Mouse (Mus musculus) liver, embryonic 13.5 days (tissue): ENCODE results near the gene Wdr74. TPM values are rescaled to one million over a fixed set of nuclear protein-coding genes. Genes with fewer than 3 reads are reported as not detected.

Source experiments
- ATAC-seq: fragments of 200-750 bp; cut with Nextera tagmentation; 2 replicates; pipeline ENCODE4 v1.8.0; 2017; ENCODE audit warnings: low read depth, mild to moderate bottlenecking, moderate number of reproducible peaks, moderate library complexity
- DNase-seq: peaks from one replicate; pipeline ENCODE4 v3.0.0; 2022
- H3K27ac ChIP-seq: fragments of 300-500 bp; sonication (generic); 2 replicates; pipeline ENCODE4 v1.5.1; 2015; ENCODE audit warnings: moderate library complexity, mild to moderate bottlenecking, inconsistent platforms
- H3K27me3 ChIP-seq: fragments of 300-500 bp; sonication (generic); 2 replicates; pipeline ENCODE4 v1.6.1; 2015; ENCODE audit warnings: mild to moderate bottlenecking, inconsistent platforms
- H3K36me3 ChIP-seq: fragments of 300-500 bp; sonication (generic); 2 replicates; pipeline ENCODE4 v1.6.1; 2015; ENCODE audit warnings: mild to moderate bottlenecking, inconsistent platforms
- H3K4me1 ChIP-seq: fragments of 300-500 bp; sonication (generic); replicated peaks from 2 replicates; pipeline ENCODE4 v1.6.1; 2015; ENCODE audit warnings: inconsistent platforms
- H3K4me2 ChIP-seq: fragments of 300-500 bp; sonication (generic); 2 replicates; pipeline ENCODE4 v1.6.1; 2015; ENCODE audit warnings: inconsistent platforms, mild to moderate bottlenecking, moderate library complexity
- H3K4me3 ChIP-seq: fragments of 300-500 bp; sonication (generic); replicated peaks from 2 replicates; pipeline ENCODE4 v1.5.1; 2015; ENCODE audit warnings: mild to moderate bottlenecking, inconsistent platforms
- H3K9ac ChIP-seq: fragments of 300-500 bp; sonication (generic); 2 replicates; pipeline ENCODE4 v1.6.1; 2015; ENCODE audit warnings: mild to moderate bottlenecking, inconsistent platforms
- H3K9me3 ChIP-seq: fragments of 300-500 bp; sonication (generic); replicated peaks from 2 replicates; pipeline ENCODE4 v1.6.1; 2016; ENCODE audit warnings: inconsistent platforms
- WGBS: fragments of 180-500 bp; shearing (Covaris S2); methylation state at CpG from one replicate; pipeline ENCODE4 v1.1.7; 2015; ENCODE audit not compliant: insufficient replicate concordance; 5-methylcytosine and 5-hydroxymethylcytosine counted together
- microRNA-seq: library from miRNA; unstranded; fragments of <30 nt; microRNA quantifications from one replicate; pipeline ENCODE4, GENCODE M21; 2016
- polyA plus RNA-seq: library from polyadenylated mRNA; unstranded; fragments of >200 nt; fragmentation: Nextera tagmentation; extraction: Ambion mirVana; gene quantifications from 2 replicates; pipeline ENCODE4 v1.2.1, GENCODE M21; 2015

Wdr74 gene
- polyA plus RNA-seq, 1 experiment from 2014 or later = 80.8 TPM

DNA sequence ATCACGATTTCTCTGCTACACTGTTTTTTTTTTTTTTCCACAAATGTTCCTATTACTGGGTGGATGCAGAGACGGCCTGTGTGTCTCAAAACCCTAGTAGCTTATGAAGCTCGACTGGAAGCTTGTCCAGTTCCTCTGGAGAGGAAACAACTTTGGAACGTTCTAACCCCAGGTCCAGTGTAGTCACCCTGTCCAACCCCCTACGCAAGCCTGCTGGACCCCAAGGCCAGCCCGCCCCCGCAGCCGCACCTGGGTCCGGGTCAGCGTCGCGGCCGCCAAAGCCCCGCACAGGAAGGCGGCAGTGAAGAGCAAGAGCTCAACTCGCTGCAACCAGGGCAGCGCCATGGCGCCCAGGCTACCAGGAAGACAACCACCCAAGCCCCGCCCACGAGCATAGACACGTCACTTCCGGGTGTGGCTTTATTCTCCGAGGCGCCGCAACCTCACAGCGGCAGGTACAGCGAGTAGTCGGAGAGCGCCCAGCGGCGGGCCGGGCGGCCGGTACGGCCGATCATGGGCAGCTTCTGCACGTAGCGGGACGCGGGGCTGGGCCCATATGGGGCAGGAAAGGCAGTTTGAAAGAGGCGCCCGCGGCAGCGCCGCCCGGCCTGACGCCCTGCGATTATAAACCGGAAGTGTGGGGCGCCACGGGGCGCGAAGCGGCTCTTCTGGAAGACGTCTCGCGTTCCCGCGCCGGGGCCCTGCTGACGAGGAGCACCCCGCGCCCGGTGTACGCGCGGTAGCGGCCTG is 38.6 kb downstream of the Wdr74 start, which contains the start of gene Tmem179b:
TSS of gene Tmem179b (minus strand) at position 382 of the 750 bp plus-strand sequence.
- H3K9ac ChIP-seq = peak within 1 kb of the TSS; percentile 98
- peak within 1 kb of the TSS; percentile 87 for H3K4me3 ChIP-seq
- peak within 1 kb of the TSS; percentile 99 for H3K27ac ChIP-seq
- WGBS = under 1% methylated on average over 68 of the region's 68 CpGs
- no peaks in the 10 kb centered on the region for H3K9me3 ChIP-seq
- ATAC-seq = peak; percentile 85
- no peaks in the 10 kb centered on the region for H3K27me3 ChIP-seq
- H3K36me3 ChIP-seq = peaks cover 55% of the 10 kb centered on the region
- H3K4me1 ChIP-seq = peaks cover 57% of the 10 kb centered on the region
- peak within 1 kb of the TSS; percentile 99 for H3K4me2 ChIP-seq
- DNase-seq = peak; percentile 93

DNA sequence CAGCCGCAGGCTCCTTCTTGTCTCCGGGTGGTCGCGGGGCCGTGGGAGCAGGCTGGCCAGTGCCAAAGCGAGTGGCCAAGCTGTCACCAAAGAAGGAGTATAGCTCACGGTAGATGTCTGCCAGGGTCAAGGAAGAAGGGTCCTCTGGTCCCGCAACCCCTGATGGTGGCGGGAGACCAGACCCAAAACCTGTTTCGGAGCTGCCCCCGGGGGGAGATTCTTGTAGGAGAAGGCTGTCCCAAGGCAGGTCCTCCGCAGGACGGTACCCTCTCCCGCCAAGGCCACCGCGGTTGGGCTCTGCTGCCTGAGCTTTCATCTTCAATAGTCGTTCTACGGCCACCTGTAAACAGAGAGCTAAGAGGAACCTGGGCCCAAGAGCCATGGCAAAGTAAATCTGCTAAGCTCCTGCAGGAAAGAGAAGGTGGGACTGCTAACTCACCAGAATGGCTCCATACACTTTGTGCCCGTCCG is 39.4 kb downstream of the Wdr74 start:
- Histone ChIP-seq H3K9ac (peak overlapping the region; percentile 98), H3K4me3 (peak overlapping the region; percentile 87), H3K9me3 (no peaks in the 10 kb centered on the region), H3K4me2 (peak overlapping the region; percentile 99), H3K27ac (peak overlapping the region; percentile 99), H3K27me3 (no peaks in the 10 kb centered on the region), H3K36me3 (peaks cover 53% of the 10 kb centered on the region), H3K4me1 (peaks cover 57% of the 10 kb centered on the region)
- WGBS = 8% methylated on average over 20 of the region's 20 CpGs
- ATAC-seq = no peak
- no peak for DNase-seq

DNA sequence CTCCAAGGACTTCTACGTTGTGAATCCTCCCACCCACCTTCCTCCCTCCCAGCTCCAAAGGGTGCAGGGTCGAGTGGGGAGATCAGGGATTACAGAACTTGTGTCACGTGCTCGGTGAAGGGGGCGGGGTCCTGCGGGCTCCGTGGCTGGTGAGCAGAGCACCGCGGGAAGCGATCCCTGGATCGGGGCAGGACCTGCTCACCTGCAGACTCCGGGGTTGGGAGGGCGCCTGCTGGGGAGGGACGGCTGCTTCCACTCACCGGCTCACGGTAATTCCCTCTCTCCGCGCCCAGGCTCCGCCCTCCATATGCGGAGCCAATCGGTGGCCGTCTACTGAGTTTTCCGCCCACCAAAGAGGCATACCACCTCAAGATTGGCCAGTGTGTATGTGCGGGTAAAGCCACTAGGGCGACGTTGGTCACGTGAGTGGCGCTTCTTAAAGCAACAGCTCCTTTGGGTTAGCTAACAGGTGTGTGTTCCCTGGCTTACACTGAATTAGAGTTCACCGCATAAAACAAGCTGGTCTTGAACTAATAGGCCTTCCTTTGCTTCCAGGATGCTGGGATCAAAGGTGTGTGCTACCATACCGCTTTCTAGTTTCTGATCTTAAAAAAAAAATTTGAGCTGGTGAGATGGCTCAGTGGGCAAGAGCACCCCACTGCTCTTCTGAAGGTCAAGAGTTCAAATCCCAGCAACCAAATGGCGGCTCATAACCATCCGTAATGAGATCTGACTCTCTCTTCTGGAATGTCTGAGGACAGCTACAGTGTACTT is 50.6 kb downstream of the Wdr74 start, which contains the start of gene Taf6l:
TSS of gene Taf6l (minus strand) at position 410 of the 774 bp plus-strand sequence.
- Histone ChIP-seq H3K36me3 (peaks cover 31% of the 10 kb centered on the region), H3K4me2 (peak within 1 kb of the TSS; percentile 89), H3K9ac (peak within 1 kb of the TSS; percentile 87), H3K27me3 (no peaks in the 10 kb centered on the region), H3K4me1 (peaks cover 22% of the 10 kb centered on the region), H3K27ac (peak within 1 kb of the TSS; percentile 87), H3K9me3 (no peaks in the 10 kb centered on the region), H3K4me3 (peak within 1 kb of the TSS; percentile 79)
- ATAC-seq (peak; percentile 99), DNase-seq (peak; percentile 94)
- 1% methylated on average over 32 of the region's 32 CpGs for WGBS

DNA sequence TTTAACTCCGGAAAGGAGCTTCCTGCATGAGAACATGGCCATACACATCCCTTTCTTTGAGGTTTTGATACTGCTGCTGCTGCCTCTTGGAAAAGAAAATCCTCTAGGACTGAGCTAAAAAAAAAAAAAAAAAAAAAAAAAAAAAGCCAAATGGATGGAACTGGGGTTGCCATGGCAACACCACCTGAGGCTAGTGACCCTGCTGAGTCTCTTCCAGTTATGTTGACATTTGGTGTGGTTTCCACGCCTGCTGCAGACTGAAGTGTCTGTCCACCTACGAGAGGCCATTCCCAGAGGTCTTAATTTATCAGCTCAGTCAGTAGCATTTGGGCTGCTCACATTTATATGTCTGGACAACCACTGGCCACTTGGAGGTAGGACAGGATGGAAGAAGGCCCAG is 52.9 kb downstream of the Wdr74 start:
- Histone ChIP-seq H3K9ac (no peak overlapping the region), H3K4me3 (no peak overlapping the region), H3K27ac (no peak overlapping the region), H3K4me2 (no peak overlapping the region), H3K9me3 (no peaks in the 10 kb centered on the region), H3K4me1 (peaks cover 22% of the 10 kb centered on the region), H3K36me3 (peaks cover 23% of the 10 kb centered on the region), H3K27me3 (no peaks in the 10 kb centered on the region)
- WGBS = 56% methylated on average over 3 of the region's 3 CpGs
- no peak for DNase-seq
- ATAC-seq = no peak

DNA sequence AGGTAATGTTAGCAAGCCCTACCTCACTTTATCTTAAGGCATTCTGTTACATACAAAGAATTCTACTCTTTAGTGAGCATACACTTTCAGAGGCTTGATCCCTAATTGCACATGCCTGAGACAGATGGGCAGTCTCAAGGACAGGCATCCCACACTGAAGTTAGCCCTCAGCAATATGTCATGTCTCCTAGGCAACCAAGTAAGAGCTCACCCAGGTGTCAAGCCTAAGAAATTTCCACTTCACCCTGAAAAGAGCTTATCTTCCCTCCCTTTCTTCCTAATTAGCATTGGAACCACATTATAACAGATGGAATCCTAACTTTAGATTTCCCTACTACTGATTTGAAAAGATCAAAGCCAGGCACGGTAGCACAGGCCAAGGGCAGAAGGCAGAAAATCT is 53.5 kb downstream of the Wdr74 start:
- Histone ChIP-seq H3K27ac (peak overlapping the region; percentile 19; the same call in 1 of the 2 replicates), H3K9ac (no peak overlapping the region; the same call in 1 of the 2 replicates), H3K4me1 (peaks cover 22% of the 10 kb centered on the region), H3K4me2 (no peak overlapping the region), H3K27me3 (no peaks in the 10 kb centered on the region), H3K4me3 (no peak overlapping the region), H3K36me3 (peaks cover 25% of the 10 kb centered on the region), H3K9me3 (no peaks in the 10 kb centered on the region)
- 62% methylated on average over 1 of the region's 1 CpGs for WGBS
- DNase-seq (no peak), ATAC-seq (no peak)

DNA sequence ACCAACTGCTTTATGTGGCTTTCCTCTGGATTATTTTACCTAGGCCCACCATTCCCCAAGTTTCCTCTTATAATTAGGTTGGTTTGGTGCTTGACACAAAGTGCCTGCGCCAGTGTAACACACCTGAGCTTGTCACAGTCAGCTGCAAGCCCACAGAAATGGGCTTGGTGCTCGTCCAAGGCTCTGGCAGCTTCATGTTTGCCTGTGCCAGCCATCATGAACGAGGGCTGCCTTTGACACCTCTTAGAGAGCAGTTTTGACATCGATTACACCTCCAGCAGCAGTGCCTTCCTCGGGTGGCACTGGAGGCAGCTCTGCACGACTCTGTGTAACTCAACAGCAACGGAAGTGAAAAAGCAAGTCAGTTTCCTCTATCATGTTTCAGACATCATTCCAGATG is 54.5 kb downstream of the Wdr74 start:
- Histone ChIP-seq H3K4me3 (no peak overlapping the region), H3K9ac (no peak overlapping the region), H3K4me1 (peaks cover 14% of the 10 kb centered on the region), H3K4me2 (no peak overlapping the region), H3K27me3 (no peaks in the 10 kb centered on the region), H3K9me3 (no peaks in the 10 kb centered on the region), H3K36me3 (peaks cover 35% of the 10 kb centered on the region), H3K27ac (no peak overlapping the region)
- WGBS = 64% methylated on average over 7 of the region's 7 CpGs
- no peak for DNase-seq
- ATAC-seq = no peak

Small RNAs within 50 kb of the gene (microRNA-seq; reads per million reads assigned to microRNA genes)
- gene Mir6992 = 2.1 reads per million

Other genes starting within 250 kb of the Wdr74 start
- 1.3 and 1.6 TPM in 2 replicates for gene Slc22a8, start 144.6 kb upstream of the Wdr74 start, polyA plus RNA-seq
- gene Slc22a6, start 117.8 kb upstream of the Wdr74 start, polyA plus RNA-seq = not detected in 2 replicates
- not detected in 2 replicates for gene Chrm1, start 72.0 kb upstream of the Wdr74 start, polyA plus RNA-seq
- gene Slc3a2, start 12.5 kb upstream of the Wdr74 start, polyA plus RNA-seq = 118 and 128 TPM in 2 replicates
- gene 1700092M07Rik, start 4.9 kb downstream of the Wdr74 start, polyA plus RNA-seq = 0.81 and 1.3 TPM in 2 replicates
- gene Stx5a, start 5.6 kb downstream of the Wdr74 start, polyA plus RNA-seq = 48.2 and 51.9 TPM in 2 replicates
- gene Nxf1, start 21.2 kb downstream of the Wdr74 start, polyA plus RNA-seq = 93.3 and 104 TPM in 2 replicates
- 66.1 and 74.2 TPM in 2 replicates for gene Tmem223, start 35.2 kb downstream of the Wdr74 start, polyA plus RNA-seq
- 93.6 and 97.1 TPM in 2 replicates for gene Tmem179b, start 38.6 kb downstream of the Wdr74 start, polyA plus RNA-seq
- 16.6 and 17.2 TPM in 2 replicates for gene Taf6l, start 50.6 kb downstream of the Wdr74 start, polyA plus RNA-seq
- gene Polr2g, start 62.8 kb downstream of the Wdr74 start, polyA plus RNA-seq = 105 and 110 TPM in 2 replicates
- 1.5 TPM in 2 replicates for gene Zbtb3, start 66.7 kb downstream of the Wdr74 start, polyA plus RNA-seq
- gene Ttc9c, start 83.5 kb downstream of the Wdr74 start, polyA plus RNA-seq = 25.1 and 27.4 TPM in 2 replicates
- 2.8 and 3.0 TPM in 2 replicates for gene Hnrnpul2, start 84.2 kb downstream of the Wdr74 start, polyA plus RNA-seq
- gene AC129217.1, start 93.9 kb downstream of the Wdr74 start, polyA plus RNA-seq = not detected in 2 replicates
- 33.8 and 37.2 TPM in 2 replicates for gene Bscl2, start 101.6 kb downstream of the Wdr74 start, polyA plus RNA-seq
- 0.52 and 0.73 TPM in 2 replicates for gene Gng3, start 103.4 kb downstream of the Wdr74 start, polyA plus RNA-seq
- gene Lrrn4cl, start 114.9 kb downstream of the Wdr74 start, polyA plus RNA-seq = 0.05 and 0.18 TPM in 2 replicates
- gene Ubxn1, start 135.7 kb downstream of the Wdr74 start, polyA plus RNA-seq = 112 and 125 TPM in 2 replicates
- gene Uqcc3, start 145.1 kb downstream of the Wdr74 start, polyA plus RNA-seq = 37.8 and 38.5 TPM in 2 replicates
- 81.2 and 113 TPM in 2 replicates for gene Lbhd1, start 147.9 kb downstream of the Wdr74 start, polyA plus RNA-seq
- gene Gm49403, start 148.1 kb downstream of the Wdr74 start, polyA plus RNA-seq = not detected in 2 replicates
- gene 1810009A15Rik, start 153.0 kb downstream of the Wdr74 start, polyA plus RNA-seq = 89.5 and 92.3 TPM in 2 replicates
- not detected in 2 replicates for gene Gm49416, start 153.1 kb downstream of the Wdr74 start, polyA plus RNA-seq
- gene Ints5, start 157.2 kb downstream of the Wdr74 start, polyA plus RNA-seq = 26.1 and 26.5 TPM in 2 replicates
- gene Ganab, start 162.2 kb downstream of the Wdr74 start, polyA plus RNA-seq = 41.4 and 52.7 TPM in 2 replicates
- gene B3gat3, start 184.5 kb downstream of the Wdr74 start, polyA plus RNA-seq = 20.1 and 22.8 TPM in 2 replicates
- 2.7 and 2.8 TPM in 2 replicates for gene Rom1, start 193.5 kb downstream of the Wdr74 start, polyA plus RNA-seq
- 14.4 and 15.2 TPM in 2 replicates for gene Eml3, start 193.7 kb downstream of the Wdr74 start, polyA plus RNA-seq
- 99.5 and 114 TPM in 2 replicates for gene Mta2, start 206.0 kb downstream of the Wdr74 start, polyA plus RNA-seq
- 18.7 and 20.2 TPM in 2 replicates for gene Tut1, start 218.0 kb downstream of the Wdr74 start, polyA plus RNA-seq
- gene Eef1g, start 231.2 kb downstream of the Wdr74 start, polyA plus RNA-seq = 298 and 320 TPM in 2 replicates